Mouse (Mus musculus) monocyte, adult 2 months (primary cell): ENCODE measurements around the gene Shc3.

Source experiments
- DNase-seq, 2 experiments: peaks; one replicate each; pipeline ENCODE4 v3.0.0; 2022; ENCODE audit warnings: low spot score in 2 of 2, low read depth in 1 of 2

Shc3 gene

GRCm38 (mm10) chr13:51384899-51385298 is 184.3 kb downstream of the Shc3 start:
- DNase-seq, result no peak

- DNase-seq, result no peak
Observed at GRCm38 (mm10) chr13:51381498-51381897, 187.7 kb downstream of the Shc3 start.
